Mouse (Mus musculus) ES-E14 (cell line): ENCODE measurements around the gene Akap7. TPM values are rescaled to one million over a fixed set of nuclear protein-coding genes. Genes with fewer than 3 reads are reported as not detected.
"Not testable (repeated sequence)": the region's sequence is repeated elsewhere in the genome, so short reads cannot be mapped to it uniquely, and the experiment has no call there.

ENCODE experiments used
- DNase-seq: peaks from one replicate; pipeline ENCODE4 v3.0.0-alpha.2; 2013; ENCODE audit warnings: low read depth, low spot score
- H3K27ac ChIP-seq: 2 replicates; pipeline ENCODE4 v1.5.1; 2012; ENCODE audit warnings: low read depth, mild to moderate bottlenecking, low read length, moderate library complexity, mixed read lengths; ENCODE audit not compliant: poor library complexity, insufficient read depth, severe bottlenecking
- H3K36me3 ChIP-seq: 2 replicates; pipeline ENCODE4 v1.6.1; 2012; ENCODE audit warnings: mild to moderate bottlenecking, low read length, moderate library complexity, mixed read lengths; ENCODE audit not compliant: control insufficient read depth, poor library complexity, insufficient read depth, severe bottlenecking
- H3K4me1 ChIP-seq, 2 experiments: fragments of 150-350 bp in 1 of 2; sonication (generic) in 1 of 2; 2 replicates each; pipeline ENCODE4 v1.6.1; 2012; ENCODE audit warnings: low read length in 2 of 2, mild to moderate bottlenecking in 1 of 2, mixed read lengths in 1 of 2; ENCODE audit not compliant: control insufficient read depth in 2 of 2, insufficient read depth in 2 of 2, poor library complexity in 1 of 2
- H3K4me3 ChIP-seq, 2 experiments: fragments of 150-350 bp in 1 of 2; sonication (generic) in 1 of 2; 2 replicates each; pipeline ENCODE4 v1.5.1; 2012; ENCODE audit warnings: low read length in 2 of 2, low read depth in 1 of 2, mild to moderate bottlenecking in 1 of 2, mixed read lengths in 1 of 2; ENCODE audit not compliant: insufficient read depth in 1 of 2, poor library complexity in 1 of 2, severe bottlenecking in 1 of 2
- H3K9ac ChIP-seq: 2 replicates; pipeline ENCODE4 v1.6.1; 2012; ENCODE audit warnings: low read depth, mild to moderate bottlenecking, low read length, mixed read lengths; ENCODE audit not compliant: poor library complexity, insufficient read depth, severe bottlenecking
- H3K9me3 ChIP-seq: fragments of 150-350 bp; sonication (generic); 2 replicates; pipeline ENCODE4 v1.6.1; 2012; ENCODE audit warnings: low read depth, mild to moderate bottlenecking, low read length; ENCODE audit not compliant: control insufficient read depth, insufficient read depth
- CHD2 ChIP-seq: IDR thresholded peaks from 2 replicates; pipeline ENCODE4 v1.6.1; 2014; ENCODE audit warnings: mild to moderate bottlenecking, low read depth, low read length, inconsistent platforms
- HCFC1 ChIP-seq: IDR thresholded peaks from 2 replicates; pipeline ENCODE4 v1.6.1; 2012; ENCODE audit warnings: low read length, inconsistent platforms, borderline replicate concordance; ENCODE audit not compliant: insufficient read depth
- MAFK ChIP-seq: IDR thresholded peaks from 2 replicates; pipeline ENCODE4 v1.6.1; 2014; ENCODE audit warnings: mild to moderate bottlenecking, low read depth, low read length, inconsistent platforms; ENCODE audit not compliant: insufficient read depth
- ZC3H11A ChIP-seq: IDR thresholded peaks from 2 replicates; pipeline ENCODE4 v1.6.1; 2012; ENCODE audit warnings: low read depth, mild to moderate bottlenecking, inconsistent platforms, low read length, borderline replicate concordance
- ZNF384 ChIP-seq: IDR thresholded peaks from 2 replicates; pipeline ENCODE4 v1.6.1; 2012; ENCODE audit warnings: low read depth, low read length, inconsistent platforms
- in situ Hi-C, 2 experiments: fragments of 600-800 bp; cut with MboI; formaldehyde crosslinking; loops; one replicate each; pipeline ENCODE4 v1.15.1; 2025; ENCODE audit warnings: low sequenced_read_pairs in 2 of 2, inconsistent platforms in 1 of 2; ENCODE audit not compliant: unreplicated experiment in 2 of 2
- total RNA-seq: library from RNA; depleted of rRNA; stranded (reverse); fragments of 300-350 nt; gene quantifications from 2 replicates; pipeline ENCODE4 v1.2.3, GENCODE M21; 2012

Gene Akap7
- total RNA-seq, 1 experiment: 12.8 TPM

DNA sequence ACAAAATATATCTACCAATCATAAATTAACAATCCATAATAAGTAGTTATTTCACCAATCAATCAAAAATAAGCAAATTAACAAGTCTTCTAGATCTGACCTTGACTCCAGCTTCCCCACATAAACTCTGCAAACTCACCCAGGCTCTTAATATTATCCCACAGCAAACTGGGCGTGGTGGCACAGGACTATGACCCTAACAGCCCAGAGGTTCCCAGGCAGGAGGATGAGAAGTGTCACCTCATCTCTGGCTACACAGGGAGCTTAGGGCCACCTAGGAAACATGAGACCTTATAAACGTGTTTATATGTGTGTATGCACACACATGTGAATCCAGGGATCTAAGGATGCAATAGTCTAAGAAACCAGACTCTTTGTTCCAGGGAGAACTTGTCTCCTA, 132.8 kb downstream of the Akap7 start:
- H3K27ac ChIP-seq: no peak overlapping the region
- no peak overlapping the region for H3K9ac ChIP-seq
- no peaks in the 10 kb centered on the region for H3K9me3 ChIP-seq
- H3K4me1 ChIP-seq: no peaks in the 10 kb centered on the region
- H3K36me3 ChIP-seq: no peaks in the 10 kb centered on the region
- TF ChIP-seq ZC3H11A: no peak
- TF ChIP-seq HCFC1: no peak
- no peak for TF ChIP-seq MAFK
- TF ChIP-seq ZNF384: no peak
- TF ChIP-seq CHD2: no peak
- in situ Hi-C loops: no loop called here
- DNase-seq: no peak
- H3K4me3 ChIP-seq: no peak overlapping the region

DNA sequence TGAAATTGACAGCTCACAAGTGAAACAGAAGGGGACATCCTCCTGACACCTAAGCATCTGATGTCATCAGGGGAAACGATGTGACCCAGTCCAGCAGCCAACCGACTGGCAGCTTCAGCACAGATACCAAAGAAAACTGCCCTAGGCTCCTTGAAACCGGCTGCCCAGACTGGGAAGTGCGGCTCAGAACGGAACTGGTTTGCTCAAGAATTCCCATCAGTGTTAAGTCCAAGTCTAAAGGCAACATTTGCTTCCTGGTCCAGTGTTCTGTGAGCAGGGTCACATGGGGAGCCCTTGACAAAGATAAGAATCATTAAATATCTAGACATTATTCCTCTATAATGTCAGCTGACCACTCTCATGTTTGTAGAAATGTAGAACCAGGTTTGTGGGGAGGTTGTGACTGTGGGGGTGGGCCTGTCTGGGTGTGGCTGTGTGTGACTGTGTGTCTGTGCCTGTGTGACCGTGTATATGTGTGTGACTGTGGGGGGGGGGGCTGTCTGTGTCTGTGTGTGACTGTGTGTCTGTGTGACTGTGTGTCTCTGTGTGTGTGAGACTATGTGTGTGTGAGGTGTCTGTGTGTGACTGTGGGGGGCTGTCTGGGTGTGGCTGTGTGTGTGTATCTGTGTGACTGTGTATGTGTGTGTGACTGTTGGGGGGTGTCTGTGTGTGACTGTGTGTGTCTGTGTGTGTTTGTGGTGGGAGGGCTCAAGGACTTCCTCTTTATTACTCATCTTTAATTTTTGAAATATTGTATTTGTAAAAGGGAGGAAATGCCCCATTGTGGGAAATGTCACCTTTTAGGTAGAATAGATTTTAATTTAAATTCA, 140.1 kb downstream of the Akap7 start:
- DNase-seq: no peak
- Histone ChIP-seq H3K9me3 (no peaks in the 10 kb centered on the region), H3K27ac (no peak overlapping the region), H3K9ac (no peak overlapping the region), H3K4me1 (peaks cover 0 to 2% of the 10 kb centered on the region in 2 experiments; a peak in 1 of 4 replicates), H3K4me3 (no peak overlapping the region), H3K36me3 (no peaks in the 10 kb centered on the region)
- no peak for TF ChIP-seq ZC3H11A
- no peak for TF ChIP-seq CHD2
- TF ChIP-seq ZNF384: no peak
- no peak for TF ChIP-seq MAFK
- TF ChIP-seq HCFC1: no peak
- in situ Hi-C loops: no loop called here

DNA sequence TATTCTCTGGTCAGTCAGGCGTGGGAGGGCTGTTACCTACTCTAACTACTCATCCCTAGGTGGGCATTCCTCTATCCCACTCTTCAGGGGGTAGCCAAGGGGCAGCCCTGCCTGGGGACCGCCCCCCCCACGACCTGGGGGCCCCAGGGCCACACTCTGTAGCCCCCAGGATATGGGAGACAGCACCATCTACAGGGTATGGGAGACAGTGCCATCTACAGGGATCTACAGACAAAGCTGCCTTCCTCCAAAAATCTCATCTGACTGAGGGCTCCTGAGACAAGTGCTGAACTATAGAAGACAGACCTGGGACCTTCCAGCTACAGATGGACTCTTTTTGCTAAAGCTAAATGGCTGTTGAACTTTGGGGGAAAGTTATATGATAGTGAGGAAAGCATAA, 144.2 kb downstream of the Akap7 start:
- H3K27ac ChIP-seq, H3K9me3 ChIP-seq, H3K9ac ChIP-seq, H3K36me3 ChIP-seq, H3K4me3 ChIP-seq, H3K4me1 ChIP-seq, in situ Hi-C loops, DNase-seq: not testable (repeated sequence)

DNA sequence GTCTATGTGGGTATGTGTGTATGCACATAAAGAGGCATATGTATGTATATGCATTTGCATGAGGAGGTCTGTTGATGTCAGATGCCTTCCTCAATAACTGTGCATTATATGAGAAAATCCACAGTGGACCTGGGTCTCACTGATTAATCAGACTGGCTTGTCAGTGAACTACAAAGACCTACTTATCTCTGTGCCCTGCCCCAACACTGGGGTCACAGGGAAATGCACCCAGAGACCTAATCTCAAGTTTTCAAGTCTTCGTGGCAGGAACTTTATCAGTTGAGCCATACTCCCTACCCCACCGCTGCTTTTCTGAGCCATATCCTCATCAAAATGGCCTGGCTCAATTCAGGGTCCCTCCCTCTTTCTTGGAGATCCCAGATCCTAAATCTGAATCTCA, 146.0 kb downstream of the Akap7 start:
- H3K9ac ChIP-seq: no peak overlapping the region
- no peak overlapping the region for H3K27ac ChIP-seq
- no peak for DNase-seq
- no peak overlapping the region for H3K4me3 ChIP-seq
- H3K9me3 ChIP-seq: no peaks in the 10 kb centered on the region
- H3K4me1 ChIP-seq: no peaks in the 10 kb centered on the region
- no peaks in the 10 kb centered on the region for H3K36me3 ChIP-seq
- TF ChIP-seq ZC3H11A: no peak
- no peak for TF ChIP-seq CHD2
- no peak for TF ChIP-seq ZNF384
- TF ChIP-seq HCFC1: no peak
- no peak for TF ChIP-seq MAFK
- in situ Hi-C loops: no loop called here

DNA sequence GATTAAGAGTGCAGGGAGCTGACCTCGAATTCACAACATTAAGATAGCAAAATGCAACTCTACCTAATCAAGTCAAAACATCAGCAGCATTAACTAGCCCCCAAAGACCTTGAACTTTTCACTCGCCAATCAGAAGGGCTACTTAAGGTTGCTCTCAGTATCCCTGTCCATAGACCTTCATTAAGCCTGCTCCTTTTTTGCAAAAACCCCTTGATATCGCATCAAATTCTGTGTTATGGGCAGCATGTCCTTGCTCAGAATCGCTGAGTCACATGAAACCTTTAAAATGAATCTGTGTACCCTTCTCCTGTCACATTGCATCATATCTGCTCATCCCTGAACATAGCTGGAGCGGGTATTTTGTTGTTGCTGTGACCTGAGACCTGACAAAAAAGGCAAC, 149.0 kb downstream of the Akap7 start:
- TF ChIP-seq ZNF384: no peak
- no peak for TF ChIP-seq CHD2
- no peak for TF ChIP-seq MAFK
- no peak for TF ChIP-seq HCFC1
- no peak for TF ChIP-seq ZC3H11A
- no peaks in the 10 kb centered on the region for H3K36me3 ChIP-seq
- no peak for DNase-seq
- no peak overlapping the region for H3K27ac ChIP-seq
- H3K4me1 ChIP-seq: no peaks in the 10 kb centered on the region
- in situ Hi-C loops: no loop called here
- H3K4me3 ChIP-seq: no peak overlapping the region
- no peak overlapping the region for H3K9ac ChIP-seq
- no peaks in the 10 kb centered on the region for H3K9me3 ChIP-seq
